Mouse (Mus musculus) liver, embryonic 15.5 days (tissue): ENCODE data around the gene Efcab9. TPM values are rescaled to one million over a fixed set of nuclear protein-coding genes. Genes with fewer than 3 reads are reported as not detected.

Source experiments
- ATAC-seq: fragments of 200-750 bp; cut with Nextera tagmentation; 2 replicates; pipeline ENCODE4 v1.8.0; 2017; ENCODE audit warnings: moderate number of reproducible peaks, mild to moderate bottlenecking, moderate library complexity; ENCODE audit not compliant: insufficient read depth
- H3K27ac ChIP-seq: fragments of 300-500 bp; sonication (generic); replicated peaks from 2 replicates; pipeline ENCODE4 v1.5.1; 2015; ENCODE audit warnings: mild to moderate bottlenecking, inconsistent platforms
- H3K27me3 ChIP-seq: fragments of 300-500 bp; sonication (generic); 2 replicates; pipeline ENCODE4 v1.6.1; 2015; ENCODE audit warnings: mild to moderate bottlenecking, inconsistent platforms
- H3K36me3 ChIP-seq: fragments of 300-500 bp; sonication (generic); replicated peaks from 2 replicates; pipeline ENCODE4 v1.6.1; 2015; ENCODE audit warnings: moderate library complexity, mild to moderate bottlenecking, inconsistent platforms
- H3K4me1 ChIP-seq: fragments of 300-500 bp; sonication (generic); replicated peaks from 2 replicates; pipeline ENCODE4 v1.6.1; 2015; ENCODE audit warnings: inconsistent platforms
- H3K4me2 ChIP-seq: fragments of 300-500 bp; sonication (generic); 2 replicates; pipeline ENCODE4 v1.6.1; 2015; ENCODE audit warnings: moderate library complexity, mild to moderate bottlenecking, inconsistent platforms
- H3K4me3 ChIP-seq: fragments of 300-500 bp; sonication (generic); replicated peaks from 2 replicates; pipeline ENCODE4 v1.5.1; 2015; ENCODE audit warnings: mild to moderate bottlenecking, inconsistent platforms
- H3K9ac ChIP-seq: fragments of 300-500 bp; sonication (generic); 2 replicates; pipeline ENCODE4 v1.6.1; 2015; ENCODE audit warnings: moderate library complexity, mild to moderate bottlenecking, inconsistent platforms
- H3K9me3 ChIP-seq: fragments of 300-500 bp; sonication (generic); replicated peaks from 2 replicates; pipeline ENCODE4 v1.6.1; 2016; ENCODE audit warnings: inconsistent platforms
- WGBS: fragments of 180-500 bp; shearing (Covaris S2); methylation state at CpG from one replicate; pipeline ENCODE4 v1.1.7; 2015; ENCODE audit warnings: mixed read lengths; ENCODE audit not compliant: insufficient replicate concordance; 5-methylcytosine and 5-hydroxymethylcytosine counted together
- polyA plus RNA-seq: library from polyadenylated mRNA; unstranded; fragments of >200 nt; fragmentation: Nextera tagmentation; extraction: Ambion mirVana; gene quantifications from 2 replicates; pipeline ENCODE4 v1.2.1, GENCODE M21; 2015

Efcab9 gene
- polyA plus RNA-seq, 1 experiment from 2014 or later = 0.41 TPM

GRCm38 (mm10) chr11:32555103-32555689 lies 23.3 kb upstream of the Efcab9 start:
- no peak overlapping the region for H3K9ac ChIP-seq
- no peaks in the 10 kb centered on the region for H3K27me3 ChIP-seq
- H3K27ac ChIP-seq = no peak overlapping the region
- 73% methylated on average over 12 of the region's 12 CpGs for WGBS
- no peaks in the 10 kb centered on the region for H3K36me3 ChIP-seq
- H3K4me1 ChIP-seq = peaks cover 61% of the 10 kb centered on the region
- H3K9me3 ChIP-seq = no peaks in the 10 kb centered on the region
- no peak overlapping the region for H3K4me2 ChIP-seq
- no peak overlapping the region for H3K4me3 ChIP-seq
- ATAC-seq = no peak; the same call in 1 of the 2 replicates

DNA sequence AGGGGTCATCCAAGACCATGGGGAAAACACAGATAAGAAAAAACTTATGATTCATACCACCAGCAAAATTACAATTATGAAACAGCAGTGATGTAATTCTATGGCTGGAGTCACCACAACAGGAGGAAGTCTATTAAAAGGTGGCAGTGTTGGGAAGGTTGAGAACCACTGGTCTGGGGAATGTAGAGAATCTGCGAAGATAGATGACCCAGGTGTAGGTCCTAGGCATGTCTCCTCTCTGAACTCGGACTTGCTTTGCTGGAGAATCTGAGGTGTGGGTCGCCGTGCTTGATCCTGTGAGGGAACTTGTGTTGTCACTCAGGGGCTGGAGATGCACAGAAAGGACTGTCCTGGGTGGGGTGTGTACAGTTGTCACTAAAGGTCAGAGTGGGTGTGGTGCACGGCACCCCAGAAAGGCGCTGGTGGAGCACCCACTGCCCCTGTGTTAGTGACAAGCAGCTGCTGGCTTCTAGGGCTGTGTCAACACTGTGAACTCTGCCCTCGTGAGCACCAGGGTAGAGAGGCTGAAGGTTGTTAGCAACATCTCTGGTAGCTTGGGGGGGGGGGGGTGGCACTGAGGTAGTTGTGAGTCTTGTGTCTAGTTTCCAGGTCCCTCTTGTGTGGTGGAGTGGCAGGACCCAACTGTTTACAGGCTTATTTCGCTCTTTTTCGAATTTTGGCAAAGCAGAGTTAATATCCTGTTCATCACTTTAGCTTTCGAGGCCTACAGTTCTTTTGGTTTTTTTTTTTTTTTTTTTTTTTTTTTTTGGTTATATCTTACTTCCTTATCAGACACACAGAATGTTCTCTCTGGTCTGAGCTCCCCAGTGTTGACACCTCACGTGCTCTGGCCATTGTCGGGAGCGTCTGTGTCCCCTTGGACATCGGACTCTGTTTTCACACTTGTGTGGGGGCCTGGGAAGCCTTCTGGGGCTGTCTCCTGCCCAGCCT lies 22.5 kb upstream of the Efcab9 start:
- Histone ChIP-seq H3K27me3 (no peaks in the 10 kb centered on the region), H3K4me1 (peaks cover 61% of the 10 kb centered on the region), H3K36me3 (no peaks in the 10 kb centered on the region), H3K9ac (no peak overlapping the region), H3K4me2 (0 out of 2 replicates have a peak overlapping the region, but pooled peaks have one; percentile 6), H3K27ac (peak overlapping the region; percentile 42), H3K4me3 (no peak overlapping the region), H3K9me3 (no peaks in the 10 kb centered on the region)
- ATAC-seq = peak; percentile 29; the same call in 1 of the 2 replicates
- 39% methylated on average over 14 of the region's 14 CpGs for WGBS

GRCm38 (mm10) chr11:32553311-32554140 lies 21.6 kb upstream of the Efcab9 start:
- Histone ChIP-seq H3K36me3 (no peaks in the 10 kb centered on the region), H3K4me1 (peaks cover 55% of the 10 kb centered on the region), H3K27me3 (no peaks in the 10 kb centered on the region), H3K27ac (peak overlapping the region; percentile 49), H3K4me3 (no peak overlapping the region), H3K9me3 (no peaks in the 10 kb centered on the region), H3K9ac (no peak overlapping the region), H3K4me2 (peak overlapping the region; percentile 12; the same call in 1 of the 2 replicates)
- ATAC-seq = peak; percentile 10; the same call in 1 of the 2 replicates
- WGBS = 31% methylated on average over 14 of the region's 14 CpGs

DNA sequence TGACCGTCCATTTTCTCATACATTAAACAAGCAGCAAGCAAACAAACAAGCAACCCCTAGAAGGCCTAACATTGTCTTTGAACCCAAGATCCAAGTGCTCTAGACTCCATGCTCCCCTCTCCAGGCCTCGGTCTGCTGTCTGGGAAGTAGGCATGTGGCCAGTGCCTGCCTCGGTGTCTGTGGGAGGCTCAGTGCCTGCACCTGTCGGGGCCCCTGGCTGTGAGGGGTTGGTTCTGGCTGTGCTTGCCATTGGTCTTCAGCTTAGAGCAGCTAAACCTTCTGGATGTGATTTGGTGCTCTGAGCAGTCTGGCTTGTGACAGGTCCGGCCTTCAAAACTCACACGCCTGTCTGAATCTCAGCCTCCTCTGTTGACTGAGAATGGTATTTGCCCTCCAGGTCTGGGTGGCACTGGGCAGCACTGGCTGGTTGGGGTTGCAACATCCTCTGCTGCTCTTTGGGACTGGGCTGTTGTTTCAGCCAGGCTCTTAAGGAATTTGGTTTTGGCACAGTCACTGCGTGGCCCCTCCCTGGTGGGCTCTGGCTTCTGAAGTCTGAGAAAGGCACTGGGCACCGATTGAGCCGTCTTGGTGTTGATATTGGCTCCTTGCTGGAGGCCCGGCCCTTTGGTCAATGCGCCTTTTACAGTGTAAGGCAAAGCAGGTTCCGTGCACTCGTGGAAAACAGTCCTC lies 20.7 kb upstream of the Efcab9 start:
- H3K4me1 ChIP-seq = peaks cover 54% of the 10 kb centered on the region
- 60% methylated on average over 13 of the region's 13 CpGs for WGBS
- H3K36me3 ChIP-seq = no peaks in the 10 kb centered on the region

DNA sequence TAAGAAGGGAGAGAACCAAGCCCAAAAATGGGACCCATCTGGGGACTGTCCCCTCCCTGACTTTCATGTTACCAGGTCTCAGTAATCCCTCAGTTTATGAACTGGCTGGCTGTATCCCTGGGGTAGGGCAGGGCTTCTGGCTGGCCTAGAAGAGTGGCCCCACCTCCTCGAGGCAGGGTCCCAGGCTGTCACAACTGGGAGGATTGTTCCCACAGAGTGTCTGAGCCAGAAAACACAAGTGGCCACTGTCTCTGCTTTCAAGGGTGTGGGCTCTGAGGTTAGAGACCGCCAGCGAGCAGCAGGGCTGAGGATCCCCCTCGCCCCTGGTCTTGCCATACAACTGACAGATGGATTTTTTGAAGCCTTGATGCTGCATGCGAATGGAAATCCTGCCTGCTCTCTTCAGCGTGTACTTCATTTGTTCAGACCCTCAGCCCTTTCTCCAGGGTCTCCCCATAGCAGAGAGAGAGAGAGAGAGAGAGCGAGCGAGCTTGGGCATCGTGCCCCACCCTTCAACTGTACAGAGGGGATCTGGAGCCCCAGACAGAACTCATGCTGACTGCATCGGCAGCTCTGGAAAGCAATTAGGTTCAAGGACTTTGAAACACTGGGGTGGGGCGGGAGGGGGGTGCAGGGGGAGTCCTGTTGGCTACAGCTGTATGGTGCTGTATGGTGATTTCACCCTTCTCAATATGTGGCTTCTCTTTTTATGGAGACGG lies 19.9 kb upstream of the Efcab9 start:
- Histone ChIP-seq H3K27me3 (no peaks in the 10 kb centered on the region), H3K4me1 (peaks cover 61% of the 10 kb centered on the region), H3K27ac (no peak overlapping the region), H3K9ac (no peak overlapping the region), H3K36me3 (no peaks in the 10 kb centered on the region), H3K4me3 (no peak overlapping the region), H3K9me3 (no peaks in the 10 kb centered on the region), H3K4me2 (no peak overlapping the region)
- WGBS = 68% methylated on average over 12 of the region's 12 CpGs
- ATAC-seq = no peak

More for the DNA sequence above, 20.7 kb upstream of the Efcab9 start:
- ATAC-seq = no peak
- Histone ChIP-seq H3K27me3 (no peaks in the 10 kb centered on the region), H3K4me2 (no peak overlapping the region), H3K9ac (no peak overlapping the region), H3K27ac (peak overlapping the region; percentile 49; the same call in 1 of the 2 replicates), H3K9me3 (no peaks in the 10 kb centered on the region), H3K4me3 (no peak overlapping the region)

DNA sequence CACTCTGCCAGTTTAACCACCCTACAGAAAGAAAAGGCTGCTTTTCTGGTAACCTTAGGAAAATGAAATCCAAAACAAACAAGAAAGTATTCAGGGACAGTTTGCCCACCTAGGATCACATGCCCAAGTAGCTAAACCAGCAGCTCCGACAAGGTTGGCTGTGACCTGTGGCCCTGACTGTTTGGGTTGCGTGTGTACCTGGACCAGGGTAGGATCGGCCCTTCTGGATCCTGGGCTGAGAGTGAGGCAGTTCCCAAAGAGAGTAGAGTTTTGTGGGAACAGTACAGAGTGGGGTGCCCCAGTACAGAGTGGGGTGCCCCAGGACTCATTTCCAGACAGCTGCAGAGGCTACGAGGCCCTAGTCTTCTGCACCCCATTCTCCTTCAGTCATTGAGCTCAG lies 19.2 kb upstream of the Efcab9 start:
- no peaks in the 10 kb centered on the region for H3K36me3 ChIP-seq
- no peak overlapping the region for H3K27ac ChIP-seq

DNA sequence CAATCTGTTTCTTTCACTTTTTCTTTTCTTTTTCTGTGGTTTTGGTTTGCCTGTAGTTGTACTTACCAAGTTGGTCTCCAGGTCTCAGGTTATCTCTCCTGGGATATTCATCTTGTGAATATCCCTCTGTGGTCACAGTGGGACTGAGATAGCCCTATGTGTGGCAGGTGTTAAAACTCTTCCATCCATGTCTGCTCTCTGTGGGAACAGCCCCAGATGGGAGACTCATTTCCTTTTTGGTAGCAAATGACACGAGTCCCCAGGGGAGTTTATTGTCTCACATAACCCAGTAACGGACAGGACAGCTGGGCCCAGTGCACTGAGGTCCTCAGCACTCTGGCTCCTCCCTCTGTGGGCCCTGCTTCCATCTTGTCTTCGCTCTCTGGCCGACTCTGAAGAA lies 18.2 kb upstream of the Efcab9 start:
- H3K27ac ChIP-seq = no peak overlapping the region
- peaks cover 51% of the 10 kb centered on the region for H3K4me1 ChIP-seq
- no peak overlapping the region for H3K4me3 ChIP-seq
- H3K9me3 ChIP-seq = no peaks in the 10 kb centered on the region
- ATAC-seq = no peak
- no peaks in the 10 kb centered on the region for H3K27me3 ChIP-seq
- H3K9ac ChIP-seq = no peak overlapping the region
- 64% methylated on average over 4 of the region's 4 CpGs for WGBS
- no peaks in the 10 kb centered on the region for H3K36me3 ChIP-seq
- H3K4me2 ChIP-seq = no peak overlapping the region

More for the DNA sequence above, 19.2 kb upstream of the Efcab9 start:
- 77% methylated on average over 4 of the region's 4 CpGs for WGBS
- Histone ChIP-seq H3K27me3 (no peaks in the 10 kb centered on the region), H3K9ac (no peak overlapping the region), H3K4me3 (no peak overlapping the region), H3K4me2 (no peak overlapping the region), H3K9me3 (no peaks in the 10 kb centered on the region), H3K4me1 (peaks cover 56% of the 10 kb centered on the region)
- no peak for ATAC-seq

- no peaks in the 10 kb centered on the region; the same call in 1 of the 2 replicates for H3K36me3 ChIP-seq
- no peak for ATAC-seq
- H3K9me3 ChIP-seq = no peaks in the 10 kb centered on the region
- no peaks in the 10 kb centered on the region for H3K27me3 ChIP-seq
- no peak overlapping the region for H3K27ac ChIP-seq
- no peak overlapping the region for H3K4me3 ChIP-seq
- H3K9ac ChIP-seq = no peak overlapping the region
- no peak overlapping the region for H3K4me2 ChIP-seq
- 77% methylated on average over 6 of the region's 6 CpGs for WGBS
- H3K4me1 ChIP-seq = peaks cover 50% of the 10 kb centered on the region
These were observed 17.4 kb upstream of the Efcab9 start for GRCm38 (mm10) chr11:32549236-32549635.

DNA sequence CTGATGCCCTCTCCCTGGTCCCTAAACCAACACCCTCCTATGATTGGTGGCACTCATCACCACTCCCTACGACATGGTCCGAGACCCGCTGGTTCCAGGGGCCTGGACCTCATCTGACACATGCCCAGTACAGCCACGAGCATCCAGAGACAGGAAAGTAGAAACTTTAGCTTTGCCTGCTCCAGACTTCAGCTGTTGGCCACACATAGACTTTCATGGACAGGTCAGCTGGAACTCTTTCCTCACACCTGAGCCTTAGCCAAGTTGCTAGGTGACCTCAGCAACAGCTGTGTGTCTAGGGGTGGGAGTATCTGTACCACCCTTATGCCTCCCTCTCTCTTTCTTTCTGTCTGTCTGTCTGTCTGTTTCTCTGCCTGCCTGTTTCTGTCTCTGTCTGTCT lies 16.4 kb upstream of the Efcab9 start:
- Histone ChIP-seq H3K27me3 (no peaks in the 10 kb centered on the region), H3K9me3 (no peaks in the 10 kb centered on the region)
- WGBS = 76% methylated on average over 4 of the region's 4 CpGs

GRCm38 (mm10) chr11:32547391-32547947 lies 15.6 kb upstream of the Efcab9 start:
- Histone ChIP-seq H3K4me2 (no peak overlapping the region), H3K9ac (no peak overlapping the region), H3K4me3 (no peak overlapping the region), H3K36me3 (no peaks in the 10 kb centered on the region; the same call in 1 of the 2 replicates), H3K4me1 (peaks cover 50% of the 10 kb centered on the region), H3K27me3 (no peaks in the 10 kb centered on the region), H3K27ac (no peak overlapping the region), H3K9me3 (no peaks in the 10 kb centered on the region)
- WGBS = 68% methylated on average over 10 of the region's 10 CpGs
- no peak for ATAC-seq

More for the DNA sequence above, 16.4 kb upstream of the Efcab9 start:
- H3K4me3 ChIP-seq = no peak overlapping the region
- H3K27ac ChIP-seq = no peak overlapping the region
- no peak overlapping the region for H3K9ac ChIP-seq
- peaks cover 50% of the 10 kb centered on the region for H3K4me1 ChIP-seq
- no peaks in the 10 kb centered on the region; the same call in 1 of the 2 replicates for H3K36me3 ChIP-seq
- no peak for ATAC-seq
- H3K4me2 ChIP-seq = no peak overlapping the region
